Mouse (Mus musculus): Measurements from ENCODE around the gene Gabrb2. TPM values are rescaled to one million over a fixed set of nuclear protein-coding genes. Genes with fewer than 3 reads are reported as not detected.

Gabrb2 gene
- polyA plus RNA-seq, 1 experiment from 2014 or later, result 1.3 TPM

- 85% methylated on average over 2 of the region's 2 CpGs for WGBS
- no peak overlapping the region for H3K4me3 ChIP-seq (replicated peaks)
- no peak overlapping the region for H3K9ac ChIP-seq
- H3K27me3 ChIP-seq, result no peaks in the 10 kb centered on the region
- no peak overlapping the region for H3K4me2 ChIP-seq
- no peaks in the 10 kb centered on the region for H3K4me1 ChIP-seq
- no peak for ATAC-seq (replicated peaks; ENCODE audit: low FRiP score)
- no peak overlapping the region for H3K27ac ChIP-seq
- H3K36me3 ChIP-seq, result no peaks in the 10 kb centered on the region
- H3K9me3 ChIP-seq (replicated peaks), result no peaks in the 10 kb centered on the region
Observed at GRCm38 (mm10) chr11:42542861-42543260, 123.3 kb downstream of the Gabrb2 start.

DNA sequence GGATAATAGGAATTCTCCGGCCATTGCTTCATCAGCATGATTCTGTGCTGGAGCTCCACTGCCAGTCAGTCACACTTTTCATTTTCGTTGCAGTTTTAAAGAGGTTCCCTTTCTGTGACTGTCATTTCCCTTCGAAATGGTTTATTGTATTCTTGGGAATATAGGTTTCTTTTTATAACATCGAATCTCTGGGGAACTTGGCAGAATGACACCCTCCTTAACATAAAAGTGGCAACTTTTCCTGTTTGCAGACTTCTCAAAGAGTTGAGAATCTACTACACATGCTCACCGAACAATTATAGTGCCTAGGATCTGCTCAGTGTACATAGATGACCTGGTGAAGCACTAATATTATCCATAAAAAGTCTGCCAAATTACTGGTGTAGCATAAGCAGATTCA, 146.5 kb downstream of the Gabrb2 start:
- WGBS, result 88% methylated on average over 5 of the region's 5 CpGs
- no peak for ATAC-seq (replicated peaks; ENCODE audit: low FRiP score)

DNA sequence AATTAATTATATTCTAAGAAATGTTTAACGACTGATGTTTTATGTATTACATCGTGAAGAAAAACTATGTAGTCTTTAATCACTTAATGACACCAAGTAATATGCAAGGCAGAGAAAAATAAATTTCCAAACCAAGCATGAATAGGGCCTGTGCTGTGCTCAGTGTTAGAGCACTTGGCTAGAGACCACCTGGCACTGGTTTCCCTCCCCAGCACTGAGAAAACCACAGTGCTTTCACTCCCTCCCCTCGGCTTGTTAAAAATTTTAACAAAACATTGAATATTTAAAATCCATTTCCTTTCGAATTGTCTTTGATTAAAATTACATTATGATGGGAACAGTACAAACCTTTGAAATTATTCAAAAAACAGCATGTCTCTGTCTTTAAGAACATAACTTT, 151.9 kb downstream of the Gabrb2 start:
- no peak overlapping the region for H3K27ac ChIP-seq
- no peak overlapping the region for H3K4me2 ChIP-seq
- no peak for ATAC-seq (replicated peaks; ENCODE audit: low FRiP score)
- no peaks in the 10 kb centered on the region for H3K9me3 ChIP-seq (replicated peaks)
- 76% methylated on average over 4 of the region's 4 CpGs for WGBS
- no peak overlapping the region for H3K4me3 ChIP-seq (replicated peaks)
- no peaks in the 10 kb centered on the region for H3K4me1 ChIP-seq
- no peaks in the 10 kb centered on the region for H3K27me3 ChIP-seq
- no peak overlapping the region for H3K9ac ChIP-seq
- no peaks in the 10 kb centered on the region for H3K36me3 ChIP-seq

More for the DNA sequence above, 146.5 kb downstream of the Gabrb2 start:
- Histone ChIP-seq H3K4me3 (replicated peaks) (no peak overlapping the region), H3K4me2 (no peak overlapping the region), H3K27me3 (no peaks in the 10 kb centered on the region), H3K4me1 (no peaks in the 10 kb centered on the region), H3K9ac (no peak overlapping the region), H3K27ac (no peak overlapping the region), H3K9me3 (replicated peaks) (no peaks in the 10 kb centered on the region), H3K36me3 (no peaks in the 10 kb centered on the region)

- Histone ChIP-seq H3K36me3 (no peaks in the 10 kb centered on the region), H3K4me2 (no peak overlapping the region), H3K9ac (no peak overlapping the region), H3K27me3 (no peaks in the 10 kb centered on the region), H3K27ac (no peak overlapping the region), H3K9me3 (replicated peaks) (no peaks in the 10 kb centered on the region), H3K4me3 (replicated peaks) (no peak overlapping the region), H3K4me1 (no peaks in the 10 kb centered on the region)
- no peak for ATAC-seq (replicated peaks; ENCODE audit: low FRiP score)
- 85% methylated on average over 3 of the region's 3 CpGs for WGBS
Observed at GRCm38 (mm10) chr11:42575146-42575873, 155.8 kb downstream of the Gabrb2 start.

GRCm38 (mm10) chr11:42579804-42580203, 160.2 kb downstream of the Gabrb2 start:
- H3K27me3 ChIP-seq, result no peaks in the 10 kb centered on the region
- no peaks in the 10 kb centered on the region for H3K4me1 ChIP-seq
- no peaks in the 10 kb centered on the region for H3K9me3 ChIP-seq (replicated peaks)
- H3K4me2 ChIP-seq, result no peak overlapping the region
- 72% methylated on average over 6 of the region's 6 CpGs for WGBS
- H3K36me3 ChIP-seq, result no peaks in the 10 kb centered on the region
- no peak overlapping the region for H3K9ac ChIP-seq
- ATAC-seq (replicated peaks; ENCODE audit: low FRiP score), result no peak
- H3K27ac ChIP-seq, result no peak overlapping the region
- H3K4me3 ChIP-seq (replicated peaks), result no peak overlapping the region

DNA sequence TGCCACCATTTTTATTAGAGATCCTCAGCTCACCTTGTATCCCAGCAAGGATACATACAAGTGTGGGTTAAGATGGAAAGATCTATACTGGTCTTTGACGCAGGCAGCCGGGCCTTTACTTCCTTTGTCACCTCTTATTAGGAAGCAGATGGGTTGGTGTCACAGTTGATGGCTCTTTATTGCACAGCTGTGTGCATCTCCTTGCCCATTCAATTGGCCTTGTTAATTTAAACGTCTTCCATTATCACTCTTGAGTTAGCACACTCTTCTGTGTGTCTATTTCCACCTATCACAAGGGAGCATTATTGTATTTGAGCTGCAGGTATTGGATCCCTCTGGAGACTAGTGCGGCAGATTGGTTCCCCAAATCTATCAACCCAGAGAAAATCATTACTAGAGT, 161.6 kb downstream of the Gabrb2 start:
- no peaks in the 10 kb centered on the region for H3K9me3 ChIP-seq (replicated peaks)
- H3K4me2 ChIP-seq, result no peak overlapping the region
- H3K27ac ChIP-seq, result no peak overlapping the region
- H3K4me1 ChIP-seq, result no peaks in the 10 kb centered on the region
- no peaks in the 10 kb centered on the region for H3K27me3 ChIP-seq
- WGBS, result 40% methylated on average over 4 of the region's 4 CpGs
- H3K4me3 ChIP-seq (replicated peaks), result no peak overlapping the region
- no peak overlapping the region for H3K9ac ChIP-seq
- no peaks in the 10 kb centered on the region for H3K36me3 ChIP-seq
- no peak for ATAC-seq (replicated peaks; ENCODE audit: low FRiP score)

- H3K9me3 ChIP-seq (replicated peaks), result no peaks in the 10 kb centered on the region
- no peaks in the 10 kb centered on the region for H3K36me3 ChIP-seq
- no peaks in the 10 kb centered on the region for H3K27me3 ChIP-seq
- no peak for ATAC-seq (replicated peaks; ENCODE audit: low FRiP score)
- no peak overlapping the region for H3K4me2 ChIP-seq
- no peak overlapping the region for H3K4me3 ChIP-seq (replicated peaks)
- no peak overlapping the region for H3K27ac ChIP-seq
- H3K4me1 ChIP-seq, result no peaks in the 10 kb centered on the region
- no peak overlapping the region for H3K9ac ChIP-seq
Observed at GRCm38 (mm10) chr11:42581753-42582152, 162.2 kb downstream of the Gabrb2 start.

GRCm38 (mm10) chr11:42592418-42592817, 172.9 kb downstream of the Gabrb2 start:
- 77% methylated on average over 3 of the region's 3 CpGs for WGBS
- Histone ChIP-seq H3K4me1 (no peaks in the 10 kb centered on the region), H3K9ac (no peak overlapping the region), H3K27ac (no peak overlapping the region), H3K27me3 (no peaks in the 10 kb centered on the region), H3K9me3 (replicated peaks) (no peaks in the 10 kb centered on the region), H3K36me3 (no peaks in the 10 kb centered on the region), H3K4me2 (no peak overlapping the region), H3K4me3 (replicated peaks) (no peak overlapping the region)
- ATAC-seq (replicated peaks; ENCODE audit: low FRiP score), result no peak

GRCm38 (mm10) chr11:42606225-42606624, 186.7 kb downstream of the Gabrb2 start:
- no peak overlapping the region for H3K4me3 ChIP-seq (replicated peaks)

DNA sequence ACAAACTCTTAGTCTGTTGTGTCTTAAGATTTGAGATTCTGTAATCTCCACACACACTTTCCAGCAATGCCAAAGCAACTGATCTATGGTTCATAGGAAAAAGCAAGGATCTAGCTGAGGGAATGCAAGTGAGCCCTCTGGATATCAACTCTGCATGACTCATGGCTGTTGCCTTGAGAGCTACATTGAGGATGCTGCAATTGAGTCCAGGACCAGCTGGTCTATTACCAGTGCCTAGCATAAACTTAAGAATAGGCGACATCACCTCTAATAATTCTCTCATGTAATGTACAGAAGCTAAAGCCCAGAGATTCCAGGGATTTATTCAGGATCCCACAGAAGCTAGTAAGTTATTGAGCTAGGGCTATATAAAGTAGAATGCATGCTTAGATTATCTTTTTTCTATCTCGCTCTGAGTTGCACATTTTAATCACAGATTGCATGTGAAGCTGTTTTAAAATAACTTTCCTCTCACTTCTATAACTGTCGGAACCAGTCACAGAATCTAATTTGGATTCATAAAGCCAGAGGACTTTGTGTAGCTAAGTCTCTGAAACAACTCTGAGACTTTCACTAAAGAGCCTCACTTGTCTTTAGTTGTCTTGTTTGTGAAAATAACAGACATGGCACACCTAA, 189.7 kb downstream of the Gabrb2 start:
- H3K4me3 ChIP-seq (replicated peaks), result no peak overlapping the region
- H3K9ac ChIP-seq, result no peak overlapping the region
- no peaks in the 10 kb centered on the region for H3K27me3 ChIP-seq
- H3K4me1 ChIP-seq, result no peaks in the 10 kb centered on the region
- H3K36me3 ChIP-seq, result no peaks in the 10 kb centered on the region
- H3K4me2 ChIP-seq, result no peak overlapping the region
- H3K9me3 ChIP-seq (replicated peaks), result no peaks in the 10 kb centered on the region
- WGBS, result 85% methylated on average over 3 of the region's 3 CpGs
- H3K27ac ChIP-seq, result no peak overlapping the region
- no peak for ATAC-seq (replicated peaks; ENCODE audit: low FRiP score)

More at GRCm38 (mm10) chr11:42606225-42606624, 186.7 kb downstream of the Gabrb2 start:
- H3K27ac ChIP-seq, result no peak overlapping the region
- no peaks in the 10 kb centered on the region for H3K9me3 ChIP-seq (replicated peaks)
- H3K9ac ChIP-seq, result no peak overlapping the region
- no peaks in the 10 kb centered on the region for H3K4me1 ChIP-seq
- no peaks in the 10 kb centered on the region for H3K36me3 ChIP-seq
- H3K4me2 ChIP-seq, result no peak overlapping the region
- no peaks in the 10 kb centered on the region for H3K27me3 ChIP-seq
- ATAC-seq (replicated peaks; ENCODE audit: low FRiP score), result no peak
- 57% methylated on average over 1 of the region's 1 CpGs for WGBS

DNA sequence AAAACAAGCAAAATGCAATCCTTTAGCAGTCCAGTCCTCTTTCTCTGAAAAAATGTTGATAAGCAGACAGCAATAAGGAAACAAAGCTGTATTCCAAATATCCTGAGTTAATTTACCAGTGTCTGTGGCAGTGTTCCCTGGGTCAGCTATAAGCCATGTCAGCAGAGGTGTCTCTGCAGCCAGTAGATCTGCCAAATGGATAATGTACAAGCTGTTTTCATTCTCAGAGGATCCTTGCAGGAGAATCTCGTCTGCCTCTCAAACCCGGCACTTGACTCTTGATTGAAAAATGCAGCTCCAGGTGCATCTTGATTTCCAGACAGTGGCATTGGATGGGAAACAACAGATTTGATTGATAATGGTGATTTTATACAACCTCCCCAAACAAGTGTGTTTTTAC, 198.6 kb downstream of the Gabrb2 start:
- Histone ChIP-seq H3K4me3 (replicated peaks) (no peak overlapping the region), H3K9me3 (replicated peaks) (no peaks in the 10 kb centered on the region), H3K9ac (no peak overlapping the region), H3K27ac (no peak overlapping the region), H3K36me3 (no peaks in the 10 kb centered on the region), H3K4me1 (no peaks in the 10 kb centered on the region), H3K4me2 (no peak overlapping the region), H3K27me3 (no peaks in the 10 kb centered on the region)
- no peak for ATAC-seq (replicated peaks; ENCODE audit: low FRiP score)
- 50% methylated on average over 2 of the region's 2 CpGs for WGBS

- Histone ChIP-seq H3K27ac (no peak overlapping the region), H3K36me3 (no peaks in the 10 kb centered on the region), H3K4me3 (replicated peaks) (no peak overlapping the region), H3K4me2 (no peak overlapping the region), H3K4me1 (no peaks in the 10 kb centered on the region), H3K9ac (no peak overlapping the region), H3K9me3 (replicated peaks) (no peaks in the 10 kb centered on the region), H3K27me3 (no peaks in the 10 kb centered on the region)
- no peak for ATAC-seq (replicated peaks; ENCODE audit: low FRiP score)
- WGBS, result 84% methylated on average over 4 of the region's 4 CpGs
Observed at GRCm38 (mm10) chr11:42621109-42621508, 201.6 kb downstream of the Gabrb2 start.

Data from kidney, embryonic 15.5 days (tissue).